Mouse (Mus musculus) liver, embryonic 12.5 days (tissue): ENCODE results near the gene Ankrd12. TPM values are rescaled to one million over a fixed set of nuclear protein-coding genes. Genes with fewer than 3 reads are reported as not detected.
A peak's percentile ranks its signal among the peaks of the same experiment; 100 is the strongest.

Experiments used
- ATAC-seq: fragments of 200-750 bp; cut with Nextera tagmentation; 2 replicates; pipeline ENCODE4 v1.8.0; 2017; ENCODE audit warnings: moderate number of reproducible peaks, mild to moderate bottlenecking, moderate library complexity
- H3K27ac ChIP-seq: fragments of 300-500 bp; sonication (generic); 2 replicates; pipeline ENCODE4 v1.5.1; 2016; ENCODE audit warnings: mild to moderate bottlenecking
- H3K27me3 ChIP-seq: fragments of 300-500 bp; sonication (generic); replicated peaks from 2 replicates; pipeline ENCODE4 v1.6.1; 2016; ENCODE audit warnings: mild to moderate bottlenecking, moderate library complexity
- H3K36me3 ChIP-seq: fragments of 300-500 bp; sonication (generic); 2 replicates; pipeline ENCODE4 v1.6.1; 2016; ENCODE audit warnings: mild to moderate bottlenecking, moderate library complexity
- H3K4me1 ChIP-seq: fragments of 300-500 bp; sonication (generic); 2 replicates; pipeline ENCODE4 v1.6.1; 2016
- H3K4me2 ChIP-seq: fragments of 300-500 bp; sonication (generic); 2 replicates; pipeline ENCODE4 v1.6.1; 2016; ENCODE audit warnings: mild to moderate bottlenecking, moderate library complexity
- H3K4me3 ChIP-seq: fragments of 300-500 bp; sonication (generic); 2 replicates; pipeline ENCODE4 v1.5.1; 2016; ENCODE audit warnings: mild to moderate bottlenecking, moderate library complexity
- H3K9ac ChIP-seq: fragments of 300-500 bp; sonication (generic); 2 replicates; pipeline ENCODE4 v1.6.1; 2016; ENCODE audit warnings: mild to moderate bottlenecking, moderate library complexity
- H3K9me3 ChIP-seq: fragments of 300-500 bp; sonication (generic); replicated peaks from 2 replicates; pipeline ENCODE4 v1.6.1; 2016; ENCODE audit warnings: mild to moderate bottlenecking, moderate library complexity
- WGBS: fragments of 180-500 bp; shearing (Covaris S2); methylation state at CpG from one replicate; pipeline ENCODE4 v1.1.7; 2016; ENCODE audit not compliant: insufficient replicate concordance; 5-methylcytosine and 5-hydroxymethylcytosine counted together
- polyA plus RNA-seq: library from polyadenylated mRNA; unstranded; fragments of >200 nt; fragmentation: Nextera tagmentation; extraction: Ambion mirVana; gene quantifications from 2 replicates; pipeline ENCODE4 v1.2.1, GENCODE M21; 2016

The Ankrd12 gene
- polyA plus RNA-seq, 1 experiment from 2014 or later, result 8.8 TPM

DNA sequence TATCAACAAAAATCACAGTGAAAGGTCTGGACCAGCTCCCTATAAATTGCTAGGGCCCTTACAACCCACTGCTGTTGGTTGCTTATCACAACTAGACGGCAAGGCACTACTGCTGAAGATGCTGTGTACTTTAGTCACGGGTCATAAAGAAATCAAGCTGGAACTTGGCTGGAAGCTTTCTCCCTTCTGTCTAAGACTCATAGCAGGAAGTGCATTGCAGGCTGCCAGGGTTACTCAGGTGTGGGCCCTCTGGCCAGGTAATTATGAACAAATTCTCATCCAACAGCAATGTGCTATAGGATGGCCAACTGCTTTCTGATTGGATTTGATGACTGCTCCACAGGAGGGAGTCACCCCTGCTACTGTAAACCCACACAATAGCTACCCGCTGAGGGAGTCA, 117.9 kb downstream of the Ankrd12 start:
- no peak overlapping the region for H3K27ac ChIP-seq
- no peak overlapping the region for H3K4me3 ChIP-seq
- H3K27me3 ChIP-seq, result no peaks in the 10 kb centered on the region
- no peak overlapping the region for H3K4me2 ChIP-seq
- no peak for ATAC-seq
- no peaks in the 10 kb centered on the region for H3K9me3 ChIP-seq
- H3K9ac ChIP-seq, result no peak overlapping the region
- 61% methylated on average over 3 of the region's 3 CpGs for WGBS
- no peaks in the 10 kb centered on the region for H3K36me3 ChIP-seq
- H3K4me1 ChIP-seq, result peaks cover 15% of the 10 kb centered on the region

DNA sequence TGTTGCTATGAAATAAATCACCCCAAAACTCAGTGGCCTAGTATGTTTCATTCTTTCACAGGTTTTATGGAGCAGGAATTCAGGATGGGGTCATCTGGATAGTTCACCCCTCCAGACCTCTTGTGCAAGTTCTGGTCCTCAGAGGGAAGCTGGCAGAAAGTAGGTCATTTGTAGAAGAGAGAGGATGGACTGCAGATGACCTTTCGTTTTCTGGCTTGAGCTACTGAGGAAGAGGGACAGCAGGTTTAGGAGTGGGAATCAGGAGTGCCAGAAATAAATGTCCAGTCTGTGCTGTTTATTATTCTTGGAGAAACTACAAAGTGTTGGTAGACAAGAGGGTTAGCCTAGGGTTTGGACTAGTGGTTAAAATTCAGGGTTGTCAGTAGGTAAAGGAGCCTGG, 118.5 kb downstream of the Ankrd12 start:
- ATAC-seq, result no peak
- Histone ChIP-seq H3K27me3 (no peaks in the 10 kb centered on the region), H3K4me3 (no peak overlapping the region), H3K9me3 (no peaks in the 10 kb centered on the region), H3K4me1 (peaks cover 20% of the 10 kb centered on the region), H3K4me2 (no peak overlapping the region), H3K36me3 (no peaks in the 10 kb centered on the region), H3K27ac (no peak overlapping the region), H3K9ac (no peak overlapping the region)
- 73% methylated on average over 1 of the region's 1 CpGs for WGBS

DNA sequence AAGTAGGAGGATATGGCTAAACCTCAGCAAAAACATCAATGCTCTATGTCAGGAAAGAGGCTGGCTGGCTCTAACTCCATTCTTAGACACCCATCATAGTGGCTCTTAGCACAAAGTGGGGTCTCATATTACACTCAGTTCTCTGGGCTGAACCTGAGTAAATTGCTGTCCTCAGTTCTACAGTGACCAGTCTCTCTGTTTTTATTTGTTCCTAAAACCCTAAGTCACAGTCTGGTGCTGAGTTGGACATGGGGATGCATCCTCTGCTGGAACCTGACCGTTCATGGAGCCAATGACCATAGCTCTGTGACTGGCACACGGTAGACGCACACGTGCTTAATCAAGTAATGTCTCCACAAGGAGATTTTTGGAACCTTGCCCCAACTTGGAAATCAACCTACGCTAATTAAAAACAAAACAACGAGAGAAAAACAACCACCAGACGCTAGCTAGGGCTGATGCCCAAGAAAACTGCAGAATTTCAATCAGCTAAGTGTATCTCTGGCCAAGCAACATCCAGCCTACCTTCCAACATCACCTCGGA, 119.0 kb downstream of the Ankrd12 start:
- no peak overlapping the region for H3K27ac ChIP-seq
- no peak for ATAC-seq
- H3K9ac ChIP-seq, result no peak overlapping the region
- no peaks in the 10 kb centered on the region for H3K27me3 ChIP-seq
- no peak overlapping the region for H3K4me3 ChIP-seq
- H3K4me1 ChIP-seq, result peaks cover 20% of the 10 kb centered on the region
- WGBS, result 81% methylated on average over 8 of the region's 8 CpGs
- no peaks in the 10 kb centered on the region for H3K36me3 ChIP-seq
- H3K9me3 ChIP-seq, result no peaks in the 10 kb centered on the region
- no peak overlapping the region for H3K4me2 ChIP-seq

DNA sequence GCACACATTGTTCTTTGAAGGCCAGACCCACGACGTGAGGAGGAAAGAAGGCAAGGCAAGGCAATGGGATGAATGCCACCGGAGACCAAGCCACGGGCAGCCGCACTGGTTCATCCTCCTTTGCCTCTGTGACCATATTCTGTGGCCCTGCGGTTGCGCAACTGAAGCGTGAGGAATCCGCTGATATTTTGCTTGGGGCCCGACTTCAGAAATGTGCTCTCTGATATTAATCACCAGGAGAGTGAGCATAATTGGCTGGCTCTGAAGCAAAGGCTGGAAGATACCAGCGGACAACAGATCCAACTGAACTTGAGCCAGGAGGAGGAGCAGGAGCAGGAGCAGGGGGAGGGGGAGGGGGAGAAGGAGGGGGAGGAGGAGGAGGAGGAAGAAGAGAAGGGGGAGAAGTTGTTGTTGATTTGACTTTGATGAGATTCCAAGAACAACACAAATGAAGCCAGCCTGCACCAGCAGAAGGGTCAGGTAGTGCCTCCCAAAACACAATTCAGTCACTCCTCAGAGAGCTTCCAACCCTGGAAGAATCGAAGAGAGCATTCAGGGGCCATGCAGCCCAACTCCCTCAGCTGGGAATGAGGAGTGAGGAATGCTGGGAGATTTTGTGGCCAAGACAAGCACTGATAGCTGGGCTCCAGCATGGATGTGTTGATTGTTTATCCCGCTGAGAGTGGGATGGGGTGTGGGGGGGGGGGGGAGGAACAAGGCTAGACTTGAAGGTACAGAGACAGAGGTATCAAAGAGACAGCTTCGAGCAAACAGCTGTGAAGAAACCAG, 119.7 kb downstream of the Ankrd12 start:
- Histone ChIP-seq H3K27ac (no peak overlapping the region), H3K27me3 (no peaks in the 10 kb centered on the region), H3K4me2 (peak overlapping the region; percentile 14; the same call in 1 of the 2 replicates), H3K9me3 (no peaks in the 10 kb centered on the region), H3K9ac (no peak overlapping the region), H3K36me3 (no peaks in the 10 kb centered on the region), H3K4me1 (peaks cover 20% of the 10 kb centered on the region), H3K4me3 (no peak overlapping the region)
- 49% methylated on average over 14 of the region's 14 CpGs for WGBS
- no peak for ATAC-seq

DNA sequence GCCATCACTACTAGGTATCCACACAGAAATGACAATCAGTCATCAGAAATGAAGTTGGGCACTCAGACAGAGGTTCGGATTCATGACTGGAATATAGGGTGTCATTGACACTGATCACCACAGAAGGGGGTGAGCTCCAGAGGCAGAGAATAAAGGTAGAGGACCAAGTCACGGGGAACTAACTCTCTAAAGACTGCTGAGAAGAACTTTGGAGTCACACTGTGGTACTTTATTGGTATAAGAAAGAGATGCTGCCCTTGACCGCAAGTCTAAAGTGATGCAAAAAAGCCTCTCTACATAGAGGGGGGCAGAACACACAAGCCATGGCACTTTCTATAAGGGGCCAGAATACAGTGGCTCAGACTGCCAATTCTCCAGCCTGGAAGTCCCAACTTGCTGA, 120.7 kb downstream of the Ankrd12 start:
- 80% methylated on average over 3 of the region's 3 CpGs for WGBS
- Histone ChIP-seq H3K9ac (no peak overlapping the region), H3K4me3 (no peak overlapping the region), H3K9me3 (no peaks in the 10 kb centered on the region), H3K4me1 (peaks cover 28% of the 10 kb centered on the region), H3K4me2 (no peak overlapping the region), H3K27ac (no peak overlapping the region), H3K27me3 (no peaks in the 10 kb centered on the region), H3K36me3 (no peaks in the 10 kb centered on the region)
- ATAC-seq, result no peak

DNA sequence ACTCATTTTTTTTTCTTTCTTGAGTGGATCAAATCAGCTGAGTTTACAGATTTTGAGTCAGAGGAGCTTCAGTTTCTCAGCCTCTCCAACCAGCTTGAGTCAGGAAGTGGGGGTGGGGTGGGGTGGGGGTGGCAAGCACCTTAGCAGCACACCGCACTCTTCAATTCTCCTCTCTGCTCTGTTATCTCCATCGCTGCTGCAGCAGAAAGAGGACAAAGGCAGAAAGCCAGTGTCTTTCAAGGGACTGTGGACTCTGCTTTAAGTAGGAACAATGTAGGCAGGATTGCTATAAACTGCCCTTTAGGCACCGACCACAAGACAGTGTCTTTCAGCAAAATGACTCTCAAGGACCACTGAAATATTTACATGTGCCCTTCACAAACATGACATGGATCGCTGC, 122.9 kb downstream of the Ankrd12 start:
- no peaks in the 10 kb centered on the region for H3K9me3 ChIP-seq
- 41% methylated on average over 4 of the region's 4 CpGs for WGBS
- no peaks in the 10 kb centered on the region for H3K27me3 ChIP-seq
- no peak overlapping the region for H3K4me3 ChIP-seq
- no peak overlapping the region for H3K9ac ChIP-seq
- no peak overlapping the region for H3K27ac ChIP-seq
- H3K4me2 ChIP-seq, result no peak overlapping the region
- peaks cover 45% of the 10 kb centered on the region for H3K4me1 ChIP-seq
- no peaks in the 10 kb centered on the region for H3K36me3 ChIP-seq
- no peak for ATAC-seq

DNA sequence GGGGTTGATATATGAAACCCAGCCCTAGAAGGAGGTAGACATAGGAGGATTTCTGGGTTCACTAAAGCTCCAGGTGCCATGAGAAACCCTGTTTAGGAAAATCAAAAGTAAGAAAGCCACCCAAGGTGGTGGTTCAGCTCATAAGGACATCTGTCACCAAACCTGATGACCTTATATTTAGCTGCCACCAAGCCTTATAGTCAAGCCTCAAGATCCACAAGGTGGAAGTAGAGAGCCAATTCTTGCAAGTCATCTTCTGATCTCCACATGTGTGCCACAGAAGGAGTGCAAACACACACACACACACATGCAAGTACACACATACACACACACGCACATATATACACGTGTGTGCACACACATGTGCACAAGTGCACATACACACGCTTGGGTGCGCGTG, 124.8 kb downstream of the Ankrd12 start:
- peaks cover 16% of the 10 kb centered on the region for H3K36me3 ChIP-seq

DNA sequence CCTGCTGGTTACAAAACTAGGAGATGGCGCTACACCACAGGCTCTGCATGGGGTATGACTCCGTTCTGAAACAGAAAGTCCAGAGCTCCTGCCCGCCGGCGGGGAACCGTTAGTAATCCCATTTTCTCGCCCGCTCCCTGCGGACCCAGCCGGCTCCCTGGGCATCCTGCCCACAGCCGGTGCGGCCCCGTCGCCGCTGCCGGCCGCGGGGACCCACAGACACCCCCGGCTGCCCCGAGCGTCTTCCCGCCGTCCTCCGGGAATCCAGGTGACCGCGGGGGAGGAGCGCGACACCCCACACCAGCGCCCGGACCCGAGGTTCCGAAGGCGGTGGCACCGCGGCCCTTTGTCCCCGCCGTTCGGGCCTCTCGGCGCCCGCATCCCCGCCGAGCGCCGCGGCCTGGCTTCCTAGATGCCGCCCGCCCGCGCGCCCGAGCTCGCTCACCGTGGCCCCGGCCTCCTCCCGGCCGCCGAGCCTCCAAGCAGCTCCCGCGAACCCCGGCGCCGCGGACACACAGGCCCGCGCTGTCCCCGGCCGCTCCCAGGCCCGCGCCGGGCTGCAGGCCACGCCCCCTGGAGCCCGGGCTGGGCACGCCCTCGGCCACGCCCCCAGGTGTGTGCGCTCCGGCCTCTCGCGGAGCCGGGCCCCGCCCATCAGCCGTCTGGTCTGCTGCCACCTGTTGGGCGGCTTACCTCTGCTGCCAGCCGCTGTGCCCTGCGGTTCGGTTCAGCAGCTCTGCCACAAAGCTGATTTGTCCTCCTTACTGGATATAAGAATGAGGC, 126.1 kb downstream of the Ankrd12 start, which contains the start of gene Twsg1:
Twsg1 (minus strand) TSS at position 605 of the 783 bp plus-strand sequence.
- WGBS, result under 1% methylated on average over 86 of the region's 87 CpGs
- peak within 1 kb of the TSS; percentile 92 for H3K4me2 ChIP-seq
- H3K36me3 ChIP-seq, result peaks cover 26% of the 10 kb centered on the region
- peak within 1 kb of the TSS; percentile 89 for H3K4me3 ChIP-seq
- H3K27ac ChIP-seq, result peak within 1 kb of the TSS; percentile 85
- no peaks in the 10 kb centered on the region for H3K9me3 ChIP-seq
- peaks cover 34% of the 10 kb centered on the region for H3K4me1 ChIP-seq
- ATAC-seq, result peak; percentile 97
- H3K9ac ChIP-seq, result peak within 1 kb of the TSS; percentile 94
- H3K27me3 ChIP-seq, result no peaks in the 10 kb centered on the region

More for the DNA sequence above, 124.8 kb downstream of the Ankrd12 start:
- H3K4me1 ChIP-seq, result peaks cover 40% of the 10 kb centered on the region
- H3K4me3 ChIP-seq, result no peak overlapping the region
- 0 out of 2 replicates have a peak overlapping the region, but pooled peaks have one; percentile 2 for H3K27ac ChIP-seq
- H3K9me3 ChIP-seq, result no peaks in the 10 kb centered on the region
- no peak overlapping the region for H3K9ac ChIP-seq
- H3K4me2 ChIP-seq, result no peak overlapping the region
- H3K27me3 ChIP-seq, result no peaks in the 10 kb centered on the region
- 68% methylated on average over 5 of the region's 5 CpGs for WGBS
- no peak for ATAC-seq

DNA sequence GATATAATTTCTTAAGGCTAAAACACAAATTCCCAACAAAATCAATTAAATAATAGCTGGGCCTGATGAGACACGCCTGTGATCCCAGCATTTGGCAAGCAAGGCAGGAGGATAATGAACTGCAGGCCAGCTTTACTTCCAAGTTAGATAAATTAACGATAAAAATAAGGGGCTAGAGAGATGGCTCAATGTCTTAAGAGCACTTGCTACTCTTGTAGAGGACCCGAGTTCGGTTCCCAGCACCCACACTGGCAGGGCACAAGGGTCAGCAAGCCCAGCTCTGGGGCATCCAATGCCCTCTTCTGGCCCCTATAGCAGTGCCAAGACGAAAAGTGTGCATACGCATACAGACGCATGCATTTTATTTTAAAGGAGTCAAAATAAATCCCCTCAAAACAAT, 126.7 kb downstream of the Ankrd12 start:
- peak overlapping the region; percentile 85; the same call in 1 of the 2 replicates for H3K27ac ChIP-seq
- no peaks in the 10 kb centered on the region for H3K27me3 ChIP-seq
- no peak for ATAC-seq
- peak overlapping the region; percentile 89 for H3K4me3 ChIP-seq
- H3K4me2 ChIP-seq, result peak overlapping the region; percentile 92
- WGBS, result 32% methylated on average over 7 of the region's 7 CpGs
- peaks cover 27% of the 10 kb centered on the region for H3K36me3 ChIP-seq
- H3K4me1 ChIP-seq, result peaks cover 38% of the 10 kb centered on the region
- no peaks in the 10 kb centered on the region for H3K9me3 ChIP-seq
- peak overlapping the region; percentile 94 for H3K9ac ChIP-seq

DNA sequence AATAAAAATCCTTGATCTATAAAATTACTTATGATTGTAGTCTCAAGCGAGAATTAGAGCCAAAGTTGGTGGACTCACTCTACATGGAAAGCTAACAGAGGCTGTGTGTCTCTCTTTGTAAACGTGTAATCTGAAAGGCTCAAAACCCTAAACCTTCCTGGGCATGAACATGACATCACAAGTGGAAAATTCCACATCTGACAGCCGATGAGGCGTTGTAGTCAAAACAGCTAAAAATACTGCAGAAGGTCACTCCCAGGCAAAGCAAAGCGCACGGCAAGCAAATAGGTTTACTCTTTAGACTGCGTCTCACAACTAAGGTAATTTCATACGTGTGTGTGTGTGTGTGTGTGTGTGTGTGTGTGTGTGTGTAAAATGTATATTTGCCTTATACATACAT, 129.6 kb downstream of the Ankrd12 start:
- Histone ChIP-seq H3K4me3 (no peak overlapping the region), H3K27ac (no peak overlapping the region), H3K4me1 (peaks cover 32% of the 10 kb centered on the region), H3K9me3 (no peaks in the 10 kb centered on the region), H3K9ac (no peak overlapping the region), H3K36me3 (peaks cover 34% of the 10 kb centered on the region), H3K27me3 (no peaks in the 10 kb centered on the region), H3K4me2 (no peak overlapping the region)
- WGBS, result 80% methylated on average over 8 of the region's 8 CpGs
- no peak for ATAC-seq

DNA sequence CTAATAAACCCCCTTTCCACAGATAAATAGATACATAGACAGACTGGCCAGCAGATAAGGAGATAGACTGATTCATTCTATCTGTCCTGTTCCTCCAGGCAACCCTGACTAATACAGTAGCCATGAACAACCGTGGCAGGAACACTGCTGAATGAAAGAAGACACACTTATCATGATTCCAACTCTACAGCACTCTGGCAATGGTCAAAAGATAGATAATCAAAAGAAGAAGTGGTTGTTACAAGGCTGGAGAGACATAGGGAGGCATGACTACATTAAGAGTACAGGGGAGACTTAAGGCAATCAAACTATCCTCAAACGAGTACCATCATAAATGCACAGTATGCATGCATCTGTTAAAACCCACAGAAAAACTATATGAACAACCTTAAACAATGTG, 131.5 kb downstream of the Ankrd12 start:
- 44% methylated on average over 2 of the region's 2 CpGs for WGBS
- no peak overlapping the region for H3K9ac ChIP-seq
- peaks cover 34% of the 10 kb centered on the region for H3K36me3 ChIP-seq
- no peak overlapping the region for H3K4me2 ChIP-seq
- no peak overlapping the region for H3K4me3 ChIP-seq
- no peak for ATAC-seq
- no peaks in the 10 kb centered on the region for H3K27me3 ChIP-seq
- H3K4me1 ChIP-seq, result peaks cover 33% of the 10 kb centered on the region
- H3K27ac ChIP-seq, result no peak overlapping the region
- H3K9me3 ChIP-seq, result no peaks in the 10 kb centered on the region

DNA sequence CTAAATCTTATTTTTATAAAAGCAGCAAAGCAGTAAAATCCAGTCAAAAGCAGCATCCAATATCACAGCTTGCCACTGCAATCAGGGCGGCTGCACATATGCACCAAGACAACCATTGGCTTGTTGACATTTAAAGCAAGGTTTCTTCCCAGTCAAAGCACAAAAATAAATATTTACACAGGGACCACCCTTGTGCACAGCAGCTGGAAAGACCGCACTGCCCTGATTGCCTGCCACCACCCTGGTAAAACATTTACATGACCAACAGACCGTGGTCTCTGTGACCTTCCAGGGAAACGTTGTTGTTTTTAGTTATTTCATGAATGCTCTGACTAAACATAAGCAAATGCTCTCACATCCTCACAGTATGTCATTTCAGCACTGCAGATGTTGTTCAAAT, 134.5 kb downstream of the Ankrd12 start:
- no peak overlapping the region for H3K9ac ChIP-seq
- H3K9me3 ChIP-seq, result no peaks in the 10 kb centered on the region
- no peak overlapping the region for H3K4me2 ChIP-seq
- no peak overlapping the region for H3K27ac ChIP-seq
- WGBS, result 72% methylated on average over 4 of the region's 4 CpGs
- H3K4me3 ChIP-seq, result no peak overlapping the region
- H3K36me3 ChIP-seq, result peaks cover 27% of the 10 kb centered on the region
- no peaks in the 10 kb centered on the region for H3K27me3 ChIP-seq
- peaks cover 23% of the 10 kb centered on the region for H3K4me1 ChIP-seq
- 0 out of 2 replicates have a peak, but pooled peaks have one; percentile 42 for ATAC-seq
